Mouse (Mus musculus) CH12.LX (cell line): ENCODE results near the gene C2.

Experiments used
- BHLHE40 ChIP-seq: IDR thresholded peaks from 2 replicates; pipeline ENCODE4 v1.6.1; 2011; ENCODE audit warnings: mild to moderate bottlenecking, low read depth, low read length, improper control_type of control experiment
- POLR2A ChIP-seq: IDR thresholded peaks from 2 replicates; pipeline ENCODE4 v1.6.1; 2011; ENCODE audit warnings: low read depth, mild to moderate bottlenecking, improper control_type of control experiment, low read length
- RCOR1 ChIP-seq: conservative IDR thresholded peaks from 2 replicates; pipeline ENCODE4 v1.6.1; 2012; ENCODE audit warnings: low read depth, mild to moderate bottlenecking, inconsistent platforms, low read length, improper control_type of control experiment
- ZC3H11A ChIP-seq: IDR thresholded peaks from 2 replicates; pipeline ENCODE4 v1.6.1; 2012; ENCODE audit warnings: low read depth, mild to moderate bottlenecking, inconsistent platforms, low read length, improper control_type of control experiment

GRCm38 (mm10) chr17:34916316-34916715 is 18.3 kb upstream of the C2 start:
- no peak for TF ChIP-seq POLR2A
- no peak for TF ChIP-seq ZC3H11A
- no peak for TF ChIP-seq RCOR1
- TF ChIP-seq BHLHE40: no peak
